Mouse (Mus musculus): ENCODE results near the gene Hgd. TPM values are rescaled to one million over a fixed set of nuclear protein-coding genes. Genes with fewer than 3 reads are reported as not detected.
"Not testable (repeated sequence)": the region's sequence is repeated elsewhere in the genome, so short reads cannot be mapped to it uniquely, and the experiment has no call there.

Hgd gene
- polyA plus RNA-seq, 2 experiments, result 0.20 TPM; not detected in 1

DNA sequence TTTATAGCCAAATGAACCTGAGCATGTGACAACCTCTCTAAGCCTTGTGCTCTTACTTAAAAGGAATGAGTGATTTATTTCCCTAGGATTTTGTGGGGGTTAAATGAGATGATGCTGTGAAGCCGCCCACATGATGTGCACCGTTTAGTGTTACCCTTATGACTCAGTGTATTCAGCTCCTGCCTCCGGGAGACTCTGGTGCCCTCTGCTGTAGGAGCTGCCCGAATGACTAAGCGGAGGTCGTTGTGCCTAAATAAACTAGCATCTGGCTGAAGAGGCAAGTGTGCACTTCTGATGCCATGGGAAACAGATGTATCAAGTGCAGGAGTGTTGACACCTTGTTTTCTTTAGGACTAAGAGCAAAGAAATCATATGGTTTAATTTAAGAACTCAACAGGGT lies 56.2 kb downstream of the Hgd start:
- no peaks in the 10 kb centered on the region for H3K9me3 ChIP-seq (ENCODE audit: control insufficient read depth, low read length)
- ATAC-seq (ENCODE audit: low FRiP score, low read depth) (no peak), DNase-seq (ENCODE audit: low spot score) (no peak)
- no peaks in the 10 kb centered on the region for H3K4me1 ChIP-seq (ENCODE audit: control insufficient read depth, insufficient read depth, low read length)
- no peak overlapping the region for H3K27ac ChIP-seq (replicated peaks; ENCODE audit: low read depth, low read length)
- H3K9ac ChIP-seq (ENCODE audit: low read depth, low read length, severe bottlenecking), result no peak overlapping the region
- no peaks in the 10 kb centered on the region for H3K27me3 ChIP-seq (ENCODE audit: control insufficient read depth, insufficient read depth, low read length)
- 51% methylated on average over 6 of the region's 6 CpGs for WGBS
- no peaks in the 10 kb centered on the region for H3K36me3 ChIP-seq (ENCODE audit: control insufficient read depth, insufficient read depth, low read length)
- TF ChIP-seq POLR2A (IDR thresholded peaks at IDR 0.05; ENCODE audit: borderline replicate concordance, extremely low read depth, insufficient read depth, insufficient read length), result no peak
- no peak overlapping the region for H3K4me3 ChIP-seq (replicated peaks; ENCODE audit: low read length)
- no peak overlapping the region for H3K4me2 ChIP-seq (replicated peaks; ENCODE audit: low read depth, low read length, severe bottlenecking)

DNA sequence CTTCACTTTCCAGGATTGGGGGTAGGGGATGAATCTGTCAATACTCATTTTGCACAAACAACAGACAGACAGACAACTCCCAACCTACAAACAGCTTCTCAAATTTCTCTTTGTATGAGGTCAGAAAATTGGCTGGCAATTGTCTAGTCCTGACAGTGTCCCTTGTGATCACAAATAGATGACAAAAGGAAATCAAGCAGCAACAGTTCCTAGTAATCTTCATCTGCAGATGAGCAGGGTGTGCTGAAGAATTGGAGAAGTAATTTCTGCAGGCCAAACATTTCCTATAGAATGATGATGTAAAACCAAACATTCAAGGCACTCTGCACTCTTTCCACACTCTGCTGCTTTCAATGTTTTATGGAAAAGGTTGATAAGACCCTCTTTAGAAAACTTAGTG lies 57.8 kb downstream of the Hgd start:
- Histone ChIP-seq H3K4me1 (ENCODE audit: control insufficient read depth, insufficient read depth, low read length) (no peaks in the 10 kb centered on the region), H3K27ac (replicated peaks; ENCODE audit: low read depth, low read length) (no peak overlapping the region), H3K27me3 (ENCODE audit: control insufficient read depth, insufficient read depth, low read length) (no peaks in the 10 kb centered on the region), H3K36me3 (ENCODE audit: control insufficient read depth, insufficient read depth, low read length) (no peaks in the 10 kb centered on the region), H3K9ac (ENCODE audit: low read depth, low read length, severe bottlenecking) (no peak overlapping the region), H3K4me2 (replicated peaks; ENCODE audit: low read depth, low read length, severe bottlenecking) (no peak overlapping the region), H3K4me3 (replicated peaks; ENCODE audit: low read length) (no peak overlapping the region), H3K9me3 (ENCODE audit: control insufficient read depth, low read length) (no peaks in the 10 kb centered on the region)
- no peak for ATAC-seq (ENCODE audit: low FRiP score, low read depth)
- TF ChIP-seq POLR2A (IDR thresholded peaks at IDR 0.05; ENCODE audit: borderline replicate concordance, extremely low read depth, insufficient read depth, insufficient read length), result no peak
- DNase-seq (ENCODE audit: low spot score), result no peak

DNA sequence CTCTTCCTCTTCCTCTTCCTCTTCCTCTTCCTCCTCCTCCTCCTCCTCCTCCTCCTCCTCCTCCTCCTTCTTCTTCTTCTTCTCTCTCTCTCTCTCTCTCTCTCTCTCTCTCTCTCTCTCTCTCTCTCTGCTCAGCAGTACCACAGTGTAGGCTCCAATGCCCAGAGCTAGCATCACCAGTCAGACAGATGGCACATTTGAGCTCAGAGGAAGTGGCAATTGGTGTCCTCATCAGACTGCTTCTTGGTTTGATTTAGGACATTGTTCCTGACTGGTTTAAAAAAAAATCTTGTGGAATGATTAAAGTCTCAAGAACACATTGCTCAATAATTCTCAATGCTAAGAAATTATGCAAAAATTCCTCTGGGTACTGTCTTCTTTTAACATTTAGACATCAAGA lies 60.6 kb downstream of the Hgd start:
- not testable (repeated sequence) for H3K4me3 ChIP-seq (replicated peaks; ENCODE audit: low read length); H3K36me3 ChIP-seq (ENCODE audit: control insufficient read depth, insufficient read depth, low read length); H3K9me3 ChIP-seq (ENCODE audit: control insufficient read depth, low read length); ATAC-seq (ENCODE audit: low FRiP score, low read depth); H3K9ac ChIP-seq (ENCODE audit: low read depth, low read length, severe bottlenecking); DNase-seq (ENCODE audit: low spot score); H3K4me2 ChIP-seq (replicated peaks; ENCODE audit: low read depth, low read length, severe bottlenecking); H3K4me1 ChIP-seq (ENCODE audit: control insufficient read depth, insufficient read depth, low read length); H3K27ac ChIP-seq (replicated peaks; ENCODE audit: low read depth, low read length); H3K27me3 ChIP-seq (ENCODE audit: control insufficient read depth, insufficient read depth, low read length)

DNA sequence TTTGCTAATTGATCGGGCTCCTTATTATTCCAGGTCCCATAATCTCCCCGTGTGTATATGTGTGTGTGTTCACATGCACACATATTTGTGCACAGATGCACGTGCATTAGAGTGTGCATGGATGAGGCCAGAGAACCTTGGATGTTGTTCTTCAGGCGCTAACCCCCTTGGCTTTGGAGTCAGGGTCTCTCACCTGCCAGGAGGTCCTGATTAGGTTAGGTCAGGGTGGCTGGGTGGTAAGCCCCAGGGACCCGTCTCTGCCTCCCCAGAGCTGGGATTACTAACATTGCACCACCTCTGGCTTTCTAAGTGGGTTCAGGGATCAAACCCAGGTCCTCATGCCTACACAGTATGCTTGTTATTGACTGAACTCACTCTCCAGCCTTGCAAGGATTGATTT lies 64.5 kb downstream of the Hgd start:
- H3K4me3 ChIP-seq (replicated peaks; ENCODE audit: low read length), result no peak overlapping the region
- H3K27ac ChIP-seq (replicated peaks; ENCODE audit: low read depth, low read length), result no peak overlapping the region
- no peak overlapping the region for H3K9ac ChIP-seq (ENCODE audit: low read depth, low read length, severe bottlenecking)
- H3K4me1 ChIP-seq (ENCODE audit: control insufficient read depth, insufficient read depth, low read length), result no peaks in the 10 kb centered on the region
- no peak for DNase-seq (ENCODE audit: low spot score)
- peaks cover 35% of the 10 kb centered on the region for H3K36me3 ChIP-seq (ENCODE audit: control insufficient read depth, insufficient read depth, low read length)
- H3K9me3 ChIP-seq (ENCODE audit: control insufficient read depth, low read length), result no peaks in the 10 kb centered on the region
- H3K4me2 ChIP-seq (replicated peaks; ENCODE audit: low read depth, low read length, severe bottlenecking), result no peak overlapping the region
- 89% methylated on average over 5 of the region's 5 CpGs for WGBS
- no peak for ATAC-seq (ENCODE audit: low FRiP score, low read depth)
- H3K27me3 ChIP-seq (ENCODE audit: control insufficient read depth, insufficient read depth, low read length), result no peaks in the 10 kb centered on the region
- TF ChIP-seq POLR2A (IDR thresholded peaks at IDR 0.05; ENCODE audit: borderline replicate concordance, extremely low read depth, insufficient read depth, insufficient read length), result no peak

DNA sequence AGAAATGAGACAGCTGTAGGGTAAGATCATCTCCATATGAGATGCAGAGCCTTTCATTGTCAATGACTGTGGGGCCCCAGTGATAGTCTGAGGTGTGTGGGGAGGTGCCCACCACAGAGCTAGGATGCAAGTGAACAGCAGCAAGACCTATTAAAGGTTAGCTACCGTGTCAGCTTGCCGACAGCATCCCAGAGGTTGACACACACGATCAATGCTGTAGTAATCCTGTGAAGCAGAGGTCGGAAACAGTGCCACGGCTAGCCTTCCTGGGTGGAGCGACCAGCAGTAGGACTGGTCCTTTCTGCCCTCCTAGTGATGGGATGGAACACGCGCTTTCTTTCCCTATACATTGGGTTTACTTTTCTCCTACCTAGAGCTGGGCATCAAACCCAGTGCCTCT lies 65.3 kb downstream of the Hgd start:
- no peaks in the 10 kb centered on the region for H3K27me3 ChIP-seq (ENCODE audit: control insufficient read depth, insufficient read depth, low read length)
- TF ChIP-seq POLR2A (IDR thresholded peaks at IDR 0.05; ENCODE audit: borderline replicate concordance, extremely low read depth, insufficient read depth, insufficient read length), result no peak
- H3K4me2 ChIP-seq (replicated peaks; ENCODE audit: low read depth, low read length, severe bottlenecking), result no peak overlapping the region
- no peak for ATAC-seq (ENCODE audit: low FRiP score, low read depth)
- no peak overlapping the region for H3K27ac ChIP-seq (replicated peaks; ENCODE audit: low read depth, low read length)
- H3K4me1 ChIP-seq (ENCODE audit: control insufficient read depth, insufficient read depth, low read length), result no peaks in the 10 kb centered on the region
- WGBS, result 91% methylated on average over 8 of the region's 8 CpGs
- H3K36me3 ChIP-seq (ENCODE audit: control insufficient read depth, insufficient read depth, low read length), result peaks cover 35% of the 10 kb centered on the region
- no peak overlapping the region for H3K9ac ChIP-seq (ENCODE audit: low read depth, low read length, severe bottlenecking)
- no peak overlapping the region for H3K4me3 ChIP-seq (replicated peaks; ENCODE audit: low read length)
- no peak for DNase-seq (ENCODE audit: low spot score)
- no peaks in the 10 kb centered on the region for H3K9me3 ChIP-seq (ENCODE audit: control insufficient read depth, low read length)

DNA sequence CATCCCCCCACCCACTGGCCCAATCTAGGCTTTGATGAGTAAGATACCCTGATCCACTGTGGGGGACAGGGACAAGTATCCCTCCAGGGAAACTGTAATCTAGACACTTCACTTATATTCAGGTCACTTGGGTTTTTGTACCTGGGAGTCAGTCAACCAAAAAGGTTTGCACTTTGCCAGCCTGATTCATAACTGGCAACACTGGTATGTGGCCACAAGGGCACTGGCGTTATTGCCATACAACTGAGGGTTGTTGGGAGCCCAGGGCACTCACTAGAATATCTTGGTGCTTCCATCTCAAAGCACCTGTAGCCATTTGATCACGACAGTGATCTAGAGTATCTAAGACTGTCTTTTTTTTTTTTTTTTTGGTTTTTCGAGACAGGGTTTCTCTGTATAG lies 65.8 kb downstream of the Hgd start:
- Histone ChIP-seq H3K9ac (ENCODE audit: low read depth, low read length, severe bottlenecking) (no peak overlapping the region), H3K27me3 (ENCODE audit: control insufficient read depth, insufficient read depth, low read length) (no peaks in the 10 kb centered on the region), H3K27ac (replicated peaks; ENCODE audit: low read depth, low read length) (no peak overlapping the region), H3K4me2 (replicated peaks; ENCODE audit: low read depth, low read length, severe bottlenecking) (no peak overlapping the region), H3K36me3 (ENCODE audit: control insufficient read depth, insufficient read depth, low read length) (peaks cover 35% of the 10 kb centered on the region), H3K9me3 (ENCODE audit: control insufficient read depth, low read length) (no peaks in the 10 kb centered on the region), H3K4me3 (replicated peaks; ENCODE audit: low read length) (no peak overlapping the region), H3K4me1 (ENCODE audit: control insufficient read depth, insufficient read depth, low read length) (no peaks in the 10 kb centered on the region)
- no peak for DNase-seq (ENCODE audit: low spot score)
- WGBS, result 88% methylated on average over 3 of the region's 3 CpGs
- no peak for TF ChIP-seq POLR2A (IDR thresholded peaks at IDR 0.05; ENCODE audit: borderline replicate concordance, extremely low read depth, insufficient read depth, insufficient read length)
- no peak for ATAC-seq (ENCODE audit: low FRiP score, low read depth)

Measured in limb, embryonic 14.5 days (tissue).